Mouse (Mus musculus): ENCODE results near the gene Aldh8a1. TPM values are rescaled to one million over a fixed set of nuclear protein-coding genes. Genes with fewer than 3 reads are reported as not detected.

The Aldh8a1 gene
- polyA plus RNA-seq, 1 experiment from 2014 or later = not detected

DNA sequence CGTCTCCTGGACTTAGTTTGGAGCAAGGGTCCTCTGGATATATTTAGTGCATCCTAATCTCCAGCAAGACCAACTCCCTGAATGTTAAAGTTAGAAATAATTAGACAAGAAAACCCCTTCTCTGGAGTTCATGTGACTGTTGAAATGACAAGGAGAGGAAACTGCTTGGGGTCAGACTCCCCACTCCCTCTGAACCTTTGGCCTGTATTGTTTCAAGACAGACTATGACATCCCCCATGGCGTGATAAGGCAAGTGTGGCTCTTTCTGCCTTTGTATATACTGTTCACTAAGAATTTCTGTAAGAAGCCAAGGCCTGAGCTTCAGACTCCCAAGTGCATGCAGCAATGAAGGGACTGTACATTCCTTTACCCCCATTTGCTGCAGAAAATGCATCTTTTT, 23.4 kb downstream of the Aldh8a1 start:
- 38% methylated on average over 2 of the region's 2 CpGs for WGBS
- ATAC-seq (ENCODE audit: insufficient read depth) = no peak
- TF ChIP-seq CTCF (IDR thresholded peaks at IDR 0.05; ENCODE audit: low read depth) = no peak
- Histone ChIP-seq H3K4me1 (ENCODE audit: insufficient read depth) (no peaks in the 10 kb centered on the region), H3K9me3 (ENCODE audit: low read depth, low read length) (no peaks in the 10 kb centered on the region), H3K27ac (ENCODE audit: low read depth) (no peak overlapping the region), H3K36me3 (ENCODE audit: insufficient read depth) (no peaks in the 10 kb centered on the region), H3K4me3 (ENCODE audit: low read depth, low read length) (no peak overlapping the region), H3K4me2 (no peak overlapping the region), H3K27me3 (ENCODE audit: insufficient read depth, low read length) (no peaks in the 10 kb centered on the region), H3K9ac (no peak overlapping the region)
- DNase-seq = no peak

DNA sequence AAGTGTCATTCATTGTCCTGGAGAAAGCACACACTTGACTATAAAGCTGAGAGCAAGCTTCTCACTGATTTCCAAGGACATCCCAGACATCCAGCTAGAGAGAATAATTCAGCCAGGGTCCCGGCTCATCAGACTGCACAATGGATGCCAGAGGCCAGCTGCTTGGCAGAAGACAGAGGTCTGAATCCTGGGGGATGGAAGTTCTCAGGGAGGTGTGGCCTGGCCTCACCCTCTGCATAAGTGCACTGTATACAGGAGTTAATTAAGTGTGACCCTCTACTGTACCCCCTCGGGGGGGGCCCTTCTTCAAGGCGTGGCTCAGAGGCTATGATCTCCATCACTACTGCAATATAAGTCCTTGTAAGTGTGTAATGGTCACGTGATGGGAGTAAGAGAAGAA, 24.2 kb downstream of the Aldh8a1 start:
- DNase-seq = no peak
- ATAC-seq (ENCODE audit: insufficient read depth) = no peak

DNA sequence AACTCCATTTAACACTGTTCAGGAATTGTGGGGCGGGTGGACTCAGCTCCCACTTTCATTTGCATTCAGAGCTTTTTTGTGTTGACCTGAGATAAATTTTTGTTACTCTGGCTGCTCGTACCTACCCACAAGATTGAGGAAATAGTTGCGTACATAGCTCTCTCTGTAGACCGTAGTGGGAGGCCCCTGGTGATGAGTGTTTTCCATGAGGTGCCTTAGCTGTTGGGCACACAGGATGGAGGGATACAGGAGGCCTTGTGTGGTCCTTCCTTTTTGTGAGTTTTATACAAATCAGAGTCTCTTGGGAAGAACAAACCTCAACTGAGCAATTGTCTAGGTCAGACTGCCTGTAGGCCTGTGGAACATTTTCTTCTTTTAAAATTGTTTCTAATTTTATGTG, 27.7 kb downstream of the Aldh8a1 start:
- no peaks in the 10 kb centered on the region for H3K36me3 ChIP-seq (ENCODE audit: insufficient read depth)
- DNase-seq (no peak), ATAC-seq (ENCODE audit: insufficient read depth) (no peak)
- H3K9ac ChIP-seq = no peak overlapping the region
- H3K4me1 ChIP-seq (ENCODE audit: insufficient read depth) = no peaks in the 10 kb centered on the region
- 75% methylated on average over 4 of the region's 4 CpGs for WGBS
- no peak for TF ChIP-seq CTCF (IDR thresholded peaks at IDR 0.05; ENCODE audit: low read depth)
- no peaks in the 10 kb centered on the region for H3K27me3 ChIP-seq (ENCODE audit: insufficient read depth, low read length)
- no peaks in the 10 kb centered on the region for H3K9me3 ChIP-seq (ENCODE audit: low read depth, low read length)
- H3K4me2 ChIP-seq = no peak overlapping the region
- H3K27ac ChIP-seq (ENCODE audit: low read depth) = no peak overlapping the region
- no peak overlapping the region for H3K4me3 ChIP-seq (ENCODE audit: low read depth, low read length)

More for the DNA sequence above, 24.2 kb downstream of the Aldh8a1 start:
- Histone ChIP-seq H3K4me1 (ENCODE audit: insufficient read depth) (no peaks in the 10 kb centered on the region), H3K4me3 (ENCODE audit: low read depth, low read length) (no peak overlapping the region), H3K27ac (ENCODE audit: low read depth) (no peak overlapping the region), H3K4me2 (no peak overlapping the region), H3K36me3 (ENCODE audit: insufficient read depth) (no peaks in the 10 kb centered on the region), H3K9ac (no peak overlapping the region), H3K9me3 (ENCODE audit: low read depth, low read length) (no peaks in the 10 kb centered on the region), H3K27me3 (ENCODE audit: insufficient read depth, low read length) (no peaks in the 10 kb centered on the region)
- TF ChIP-seq CTCF (IDR thresholded peaks at IDR 0.05; ENCODE audit: low read depth) = no peak
- 47% methylated on average over 4 of the region's 4 CpGs for WGBS

DNA sequence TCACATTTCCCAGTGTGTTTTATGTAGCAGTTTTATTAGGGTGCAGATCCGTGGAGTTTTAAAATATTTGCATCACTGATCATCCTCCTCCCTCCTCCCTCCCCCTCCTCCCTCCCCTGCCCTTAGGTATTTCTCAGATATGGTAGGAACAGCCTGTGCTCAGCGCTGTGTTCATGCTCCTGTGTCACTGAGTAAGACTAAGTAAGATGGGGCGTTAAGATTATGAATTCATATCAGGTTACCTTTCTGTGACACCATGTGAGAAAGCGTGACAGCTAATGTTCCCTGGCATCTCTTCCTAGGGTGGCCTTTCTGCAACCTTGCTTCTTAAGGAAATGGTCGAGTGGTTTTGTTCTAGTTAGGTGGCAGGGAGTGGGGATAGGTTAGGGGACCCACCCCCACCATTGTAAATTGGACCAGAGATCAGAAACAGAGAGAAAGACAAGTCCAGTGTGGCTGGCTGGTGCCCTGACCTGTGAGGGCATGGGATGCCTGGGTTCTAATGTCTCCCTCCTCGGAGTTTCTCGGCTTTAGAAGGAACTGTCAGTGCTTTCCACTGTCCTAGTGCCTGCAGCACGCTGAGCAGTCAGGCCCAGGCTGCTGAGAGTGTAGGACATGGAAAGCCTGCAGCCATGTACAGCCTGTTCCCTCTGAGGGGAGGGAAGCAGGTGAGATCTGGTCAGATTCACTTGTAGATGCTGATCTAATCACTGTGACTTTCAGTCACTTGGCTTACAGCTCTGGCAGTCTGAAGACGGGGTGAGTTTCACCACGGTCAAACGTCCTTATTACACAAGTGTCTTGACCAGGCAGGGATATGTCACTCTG, 28.8 kb downstream of the Aldh8a1 start:
- Histone ChIP-seq H3K9ac (no peak overlapping the region), H3K4me2 (no peak overlapping the region), H3K36me3 (ENCODE audit: insufficient read depth) (no peaks in the 10 kb centered on the region), H3K27me3 (ENCODE audit: insufficient read depth, low read length) (no peaks in the 10 kb centered on the region), H3K9me3 (ENCODE audit: low read depth, low read length) (no peaks in the 10 kb centered on the region), H3K27ac (ENCODE audit: low read depth) (no peak overlapping the region), H3K4me3 (ENCODE audit: low read depth, low read length) (no peak overlapping the region), H3K4me1 (ENCODE audit: insufficient read depth) (no peaks in the 10 kb centered on the region)
- no peak for TF ChIP-seq CTCF (IDR thresholded peaks at IDR 0.05; ENCODE audit: low read depth)
- DNase-seq = no peak
- 79% methylated on average over 11 of the region's 11 CpGs for WGBS
- ATAC-seq (ENCODE audit: insufficient read depth) = no peak

DNA sequence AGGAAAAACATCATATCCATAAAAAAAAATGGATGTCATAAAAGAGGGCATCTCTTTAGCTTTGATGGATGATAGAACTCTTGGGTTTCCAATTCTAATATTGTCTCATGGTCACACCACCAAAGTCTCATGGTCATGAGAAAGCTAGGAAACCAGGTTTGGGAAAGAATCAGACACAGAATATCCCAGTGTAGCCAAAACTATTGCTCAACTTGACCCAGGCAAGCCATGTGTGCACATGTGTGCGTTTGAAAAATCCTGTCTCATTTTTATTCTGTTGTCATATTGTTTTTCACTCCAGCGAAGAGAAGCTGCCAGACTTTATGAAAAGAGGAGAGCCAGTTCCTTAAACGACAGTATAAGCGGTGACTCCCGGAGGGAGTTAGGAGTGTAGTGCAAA, 33.6 kb downstream of the Aldh8a1 start:
- Histone ChIP-seq H3K4me1 (ENCODE audit: insufficient read depth) (no peaks in the 10 kb centered on the region), H3K27ac (ENCODE audit: low read depth) (no peak overlapping the region), H3K9me3 (ENCODE audit: low read depth, low read length) (no peaks in the 10 kb centered on the region), H3K27me3 (ENCODE audit: insufficient read depth, low read length) (no peaks in the 10 kb centered on the region), H3K36me3 (ENCODE audit: insufficient read depth) (no peaks in the 10 kb centered on the region), H3K9ac (no peak overlapping the region), H3K4me2 (no peak overlapping the region), H3K4me3 (ENCODE audit: low read depth, low read length) (no peak overlapping the region)
- ATAC-seq (ENCODE audit: insufficient read depth) (no peak), DNase-seq (no peak)
- TF ChIP-seq CTCF (IDR thresholded peaks at IDR 0.05; ENCODE audit: low read depth) = no peak
- 68% methylated on average over 5 of the region's 5 CpGs for WGBS

DNA sequence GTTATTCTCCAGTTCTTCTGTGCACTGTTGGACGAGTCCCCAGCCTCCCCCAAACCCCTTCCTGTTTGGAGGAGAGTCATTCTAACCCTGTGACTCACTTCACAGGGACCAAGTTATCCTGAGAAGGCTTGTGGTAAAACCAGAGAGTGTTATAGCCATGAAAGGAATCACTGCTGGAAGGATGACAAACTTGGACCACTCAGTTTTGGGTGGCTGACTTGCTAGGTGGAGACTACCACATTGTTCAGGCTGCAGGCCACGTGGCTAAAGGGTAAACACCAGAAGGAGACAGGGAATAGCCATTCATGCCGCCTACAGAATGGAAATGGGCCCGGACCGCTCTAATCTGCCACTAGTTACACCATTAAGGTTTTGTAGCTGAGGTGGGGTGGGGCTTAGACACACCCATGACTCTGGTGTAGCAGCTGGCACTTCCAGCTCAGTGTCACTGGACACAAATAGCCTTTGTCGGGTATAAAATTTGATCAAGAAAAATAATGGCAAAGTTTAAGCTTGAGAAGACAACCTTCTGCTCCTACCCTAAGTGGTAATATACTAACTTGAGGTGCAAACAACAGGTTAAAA, 34.6 kb downstream of the Aldh8a1 start:
- 71% methylated on average over 6 of the region's 6 CpGs for WGBS
- ATAC-seq (ENCODE audit: insufficient read depth) = no peak

DNA sequence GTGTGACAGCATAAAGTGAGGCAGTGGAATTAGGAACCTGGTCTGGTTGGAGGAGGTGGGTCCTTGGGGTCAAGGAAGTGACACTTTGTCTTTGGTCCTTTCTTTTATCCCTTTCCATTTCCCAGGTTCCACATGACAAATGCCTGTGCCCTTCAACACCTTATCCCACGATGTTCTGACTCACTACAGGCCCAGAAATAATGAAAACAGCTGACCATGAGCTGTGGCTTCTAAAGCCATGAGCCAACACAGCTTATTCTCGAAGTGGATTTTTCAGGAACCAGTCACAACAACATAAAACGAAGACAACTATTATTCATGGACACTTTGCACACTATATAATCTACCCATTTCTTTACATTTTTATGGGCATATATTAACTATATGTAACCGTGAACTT, 37.9 kb downstream of the Aldh8a1 start:
- DNase-seq (no peak), ATAC-seq (ENCODE audit: insufficient read depth) (no peak)
- Histone ChIP-seq H3K4me2 (no peak overlapping the region), H3K27me3 (ENCODE audit: insufficient read depth, low read length) (no peaks in the 10 kb centered on the region), H3K4me3 (ENCODE audit: low read depth, low read length) (no peak overlapping the region), H3K27ac (ENCODE audit: low read depth) (no peak overlapping the region), H3K36me3 (ENCODE audit: insufficient read depth) (no peaks in the 10 kb centered on the region), H3K9ac (no peak overlapping the region), H3K9me3 (ENCODE audit: low read depth, low read length) (no peaks in the 10 kb centered on the region), H3K4me1 (ENCODE audit: insufficient read depth) (no peaks in the 10 kb centered on the region)
- 72% methylated on average over 4 of the region's 4 CpGs for WGBS
- TF ChIP-seq CTCF (IDR thresholded peaks at IDR 0.05; ENCODE audit: low read depth) = no peak

More for the DNA sequence above, 34.6 kb downstream of the Aldh8a1 start:
- Histone ChIP-seq H3K27ac (ENCODE audit: low read depth) (no peak overlapping the region), H3K36me3 (ENCODE audit: insufficient read depth) (no peaks in the 10 kb centered on the region), H3K27me3 (ENCODE audit: insufficient read depth, low read length) (no peaks in the 10 kb centered on the region), H3K9me3 (ENCODE audit: low read depth, low read length) (no peaks in the 10 kb centered on the region), H3K4me2 (no peak overlapping the region), H3K4me3 (ENCODE audit: low read depth, low read length) (no peak overlapping the region), H3K4me1 (ENCODE audit: insufficient read depth) (no peaks in the 10 kb centered on the region), H3K9ac (no peak overlapping the region)
- no peak for DNase-seq
- TF ChIP-seq CTCF (IDR thresholded peaks at IDR 0.05; ENCODE audit: low read depth) = no peak
